Mouse (Mus musculus) heart, postnatal 0 days (tissue): ENCODE results near the gene 4930507D05Rik.

Source experiments
- CTCF ChIP-seq: IDR thresholded peaks from 2 replicates; pipeline ENCODE4 v1.5.1; 2016; ENCODE audit warnings: antibody characterized with exemption, control low read depth, low read depth
- EP300 ChIP-seq: IDR thresholded peaks from 2 replicates; pipeline ENCODE4 v1.6.1; 2016; ENCODE audit warnings: antibody characterized with exemption, low read depth

GRCm38 (mm10) chr10:62425081-62425871 lies 24.0 kb upstream of the 4930507D05Rik start:
- TF ChIP-seq CTCF (no peak), EP300 (no peak)
